Mouse (Mus musculus) liver, embryonic 13.5 days (tissue): ENCODE measurements at regions not wholly inside any gene's neighbourhood (a gene's known extent, or its start where the extent isn't known, plus 50 kb on each side); places are given as distances from the start of the nearest gene placed in this dataset.

Source experiments
- ATAC-seq: fragments of 200-750 bp; cut with Nextera tagmentation; 2 replicates; pipeline ENCODE4 v1.8.0; 2017; ENCODE audit warnings: low read depth, mild to moderate bottlenecking, moderate number of reproducible peaks, moderate library complexity
- DNase-seq: peaks from one replicate; pipeline ENCODE4 v3.0.0; 2022
- H3K27ac ChIP-seq: fragments of 300-500 bp; sonication (generic); 2 replicates; pipeline ENCODE4 v1.5.1; 2015; ENCODE audit warnings: moderate library complexity, mild to moderate bottlenecking, inconsistent platforms
- H3K27me3 ChIP-seq: fragments of 300-500 bp; sonication (generic); 2 replicates; pipeline ENCODE4 v1.6.1; 2015; ENCODE audit warnings: mild to moderate bottlenecking, inconsistent platforms
- H3K36me3 ChIP-seq: fragments of 300-500 bp; sonication (generic); 2 replicates; pipeline ENCODE4 v1.6.1; 2015; ENCODE audit warnings: mild to moderate bottlenecking, inconsistent platforms
- H3K4me1 ChIP-seq: fragments of 300-500 bp; sonication (generic); replicated peaks from 2 replicates; pipeline ENCODE4 v1.6.1; 2015; ENCODE audit warnings: inconsistent platforms
- H3K4me2 ChIP-seq: fragments of 300-500 bp; sonication (generic); 2 replicates; pipeline ENCODE4 v1.6.1; 2015; ENCODE audit warnings: inconsistent platforms, mild to moderate bottlenecking, moderate library complexity
- H3K4me3 ChIP-seq: fragments of 300-500 bp; sonication (generic); replicated peaks from 2 replicates; pipeline ENCODE4 v1.5.1; 2015; ENCODE audit warnings: mild to moderate bottlenecking, inconsistent platforms
- H3K9ac ChIP-seq: fragments of 300-500 bp; sonication (generic); 2 replicates; pipeline ENCODE4 v1.6.1; 2015; ENCODE audit warnings: mild to moderate bottlenecking, inconsistent platforms
- H3K9me3 ChIP-seq: fragments of 300-500 bp; sonication (generic); replicated peaks from 2 replicates; pipeline ENCODE4 v1.6.1; 2016; ENCODE audit warnings: inconsistent platforms
- WGBS: fragments of 180-500 bp; shearing (Covaris S2); methylation state at CpG from one replicate; pipeline ENCODE4 v1.1.7; 2015; ENCODE audit not compliant: insufficient replicate concordance; 5-methylcytosine and 5-hydroxymethylcytosine counted together

DNA sequence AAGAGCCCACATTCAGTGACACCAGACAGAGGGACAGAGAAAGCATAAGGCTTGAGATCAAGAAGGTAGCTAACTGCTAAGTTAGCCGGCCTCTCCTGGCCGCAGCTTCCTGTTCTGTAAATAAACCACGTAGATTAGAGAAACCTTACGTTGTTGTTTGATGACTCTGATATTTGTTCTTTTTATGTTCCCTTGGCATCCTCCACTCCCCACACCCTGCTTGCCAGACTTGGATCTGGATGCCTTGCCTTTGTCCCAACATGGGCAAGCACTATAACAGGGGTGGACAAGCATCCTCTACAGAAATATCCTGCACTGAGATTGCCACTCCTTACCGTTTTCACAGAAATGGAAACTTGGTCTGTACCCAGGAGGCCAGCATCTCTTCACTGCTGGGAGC lies 661.4 kb downstream of the Zfp706 start:
- Histone ChIP-seq H3K4me1 (no peaks in the 10 kb centered on the region), H3K9me3 (no peaks in the 10 kb centered on the region), H3K36me3 (no peaks in the 10 kb centered on the region), H3K27ac (no peak overlapping the region), H3K4me3 (no peak overlapping the region), H3K4me2 (no peak overlapping the region), H3K9ac (no peak overlapping the region), H3K27me3 (peaks cover 18% of the 10 kb centered on the region)
- ATAC-seq (no peak), DNase-seq (no peak)
- 29% methylated on average over 5 of the region's 5 CpGs for WGBS

DNA sequence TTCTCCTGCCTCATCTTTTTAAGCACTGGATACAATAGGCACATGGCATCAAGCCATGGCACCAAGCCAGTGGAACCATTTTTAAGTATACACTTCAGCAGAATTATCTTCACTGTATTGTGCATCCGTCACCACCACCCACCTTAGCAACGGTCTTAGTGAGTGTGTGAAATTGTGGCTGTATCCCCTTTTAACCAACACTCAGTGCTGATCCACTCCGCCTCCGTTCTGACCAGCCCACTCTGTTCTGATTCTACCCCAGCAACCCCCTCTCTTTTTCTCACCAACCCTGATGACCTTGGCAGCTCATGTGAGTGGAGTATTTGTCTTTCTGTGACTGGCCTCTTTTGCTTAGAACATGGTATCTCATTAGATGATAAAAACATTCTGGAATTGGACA lies 662.2 kb downstream of the Zfp706 start:
- no peaks in the 10 kb centered on the region for H3K36me3 ChIP-seq
- no peak overlapping the region for H3K9ac ChIP-seq
- H3K4me2 ChIP-seq: no peak overlapping the region
- H3K27me3 ChIP-seq: peaks cover 18% of the 10 kb centered on the region
- H3K9me3 ChIP-seq: no peaks in the 10 kb centered on the region
- no peak for DNase-seq
- no peak for ATAC-seq
- no peak overlapping the region for H3K27ac ChIP-seq
- no peak overlapping the region for H3K4me3 ChIP-seq
- peaks cover under 1% of the 10 kb centered on the region; the same call in 1 of the 2 replicates for H3K4me1 ChIP-seq
- 83% methylated on average over 4 of the region's 4 CpGs for WGBS

GRCm38 (mm10) chr15:36339971-36340550 lies 667.5 kb downstream of the Zfp706 start:
- H3K9me3 ChIP-seq: no peaks in the 10 kb centered on the region
- no peak overlapping the region for H3K9ac ChIP-seq
- no peaks in the 10 kb centered on the region for H3K36me3 ChIP-seq
- 64% methylated on average over 5 of the region's 5 CpGs for WGBS
- DNase-seq (no peak), ATAC-seq (no peak)
- no peak overlapping the region for H3K4me2 ChIP-seq
- H3K4me3 ChIP-seq: no peak overlapping the region
- peaks cover 21% of the 10 kb centered on the region for H3K27me3 ChIP-seq
- peaks cover 36% of the 10 kb centered on the region for H3K4me1 ChIP-seq
- peak overlapping the region; percentile 16; the same call in 1 of the 2 replicates for H3K27ac ChIP-seq

DNA sequence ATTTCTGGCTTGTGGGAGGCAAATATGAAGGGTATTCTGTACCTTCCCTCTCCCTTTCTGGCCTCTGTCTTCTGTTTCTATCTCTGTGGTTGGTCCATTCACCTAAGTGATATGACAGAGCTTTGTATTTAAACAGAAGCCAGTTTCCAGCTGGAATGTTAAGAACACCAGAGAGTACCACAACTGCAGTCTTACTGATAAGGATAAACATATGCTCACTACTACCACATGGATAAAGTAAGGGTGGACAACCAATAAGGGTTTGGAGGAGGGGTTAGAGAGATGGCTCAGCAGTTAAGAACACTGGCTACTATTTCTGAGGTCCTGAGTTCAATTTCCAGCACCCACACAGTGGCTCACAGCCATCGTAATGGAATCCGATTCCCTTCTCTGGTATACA lies 668.8 kb downstream of the Zfp706 start:
- WGBS: 71% methylated on average over 2 of the region's 2 CpGs
- H3K9me3 ChIP-seq: no peaks in the 10 kb centered on the region
- H3K4me1 ChIP-seq: peaks cover 39% of the 10 kb centered on the region
- DNase-seq (peak; percentile 46), ATAC-seq (peak; percentile 99)
- H3K36me3 ChIP-seq: no peaks in the 10 kb centered on the region
- peak overlapping the region; percentile 57 for H3K9ac ChIP-seq
- H3K27me3 ChIP-seq: peaks cover 34% of the 10 kb centered on the region
- H3K27ac ChIP-seq: peak overlapping the region; percentile 88
- H3K4me3 ChIP-seq: no peak overlapping the region
- peak overlapping the region; percentile 44 for H3K4me2 ChIP-seq

DNA sequence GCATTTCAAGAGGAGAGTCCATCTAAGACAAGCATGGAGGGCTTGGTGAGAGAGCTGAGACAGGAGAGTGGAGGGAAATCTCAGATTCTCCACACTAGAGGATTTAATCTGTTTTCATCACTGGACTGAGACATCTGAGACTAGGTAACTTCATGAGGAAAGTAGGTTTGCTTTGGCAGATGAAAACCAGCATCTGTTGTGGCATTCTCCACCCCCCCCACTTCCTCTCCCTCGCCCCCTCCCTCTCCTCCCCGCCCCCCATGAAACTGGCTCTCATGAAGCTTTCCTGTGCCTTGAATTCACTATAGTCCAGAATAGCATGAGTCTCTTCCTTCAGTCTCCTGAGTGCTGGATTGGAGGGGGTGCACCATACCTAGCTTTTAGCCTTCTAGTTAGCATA lies 670.7 kb downstream of the Zfp706 start:
- no peaks in the 10 kb centered on the region for H3K36me3 ChIP-seq
- H3K4me1 ChIP-seq: peaks cover 41% of the 10 kb centered on the region
- no peak for DNase-seq
- no peak for ATAC-seq
- H3K9ac ChIP-seq: no peak overlapping the region
- H3K27ac ChIP-seq: no peak overlapping the region
- no peak overlapping the region for H3K4me3 ChIP-seq
- 42% methylated on average over 2 of the region's 2 CpGs for WGBS
- H3K27me3 ChIP-seq: peaks cover 41% of the 10 kb centered on the region
- no peaks in the 10 kb centered on the region for H3K9me3 ChIP-seq
- no peak overlapping the region for H3K4me2 ChIP-seq

- Histone ChIP-seq H3K9ac (no peak overlapping the region), H3K4me2 (no peak overlapping the region), H3K4me3 (no peak overlapping the region), H3K4me1 (peaks cover 41% of the 10 kb centered on the region), H3K36me3 (no peaks in the 10 kb centered on the region), H3K9me3 (no peaks in the 10 kb centered on the region), H3K27me3 (peaks cover 52% of the 10 kb centered on the region), H3K27ac (no peak overlapping the region)
- ATAC-seq (no peak), DNase-seq (no peak)
- WGBS: 49% methylated on average over 2 of the region's 2 CpGs
These were observed 672.5 kb downstream of the Zfp706 start for GRCm38 (mm10) chr15:36335116-36335515.

- no peaks in the 10 kb centered on the region for H3K9me3 ChIP-seq
- H3K4me1 ChIP-seq: peaks cover 39% of the 10 kb centered on the region
- no peak overlapping the region for H3K4me3 ChIP-seq
- no peak for ATAC-seq
- no peak overlapping the region for H3K27ac ChIP-seq
- peaks cover 56% of the 10 kb centered on the region for H3K27me3 ChIP-seq
- no peak overlapping the region for H3K4me2 ChIP-seq
- H3K9ac ChIP-seq: no peak overlapping the region
- H3K36me3 ChIP-seq: no peaks in the 10 kb centered on the region
- no peak for DNase-seq
- WGBS: 36% methylated on average over 9 of the region's 9 CpGs
These were observed 673.0 kb downstream of the Zfp706 start for GRCm38 (mm10) chr15:36334436-36335113.

DNA sequence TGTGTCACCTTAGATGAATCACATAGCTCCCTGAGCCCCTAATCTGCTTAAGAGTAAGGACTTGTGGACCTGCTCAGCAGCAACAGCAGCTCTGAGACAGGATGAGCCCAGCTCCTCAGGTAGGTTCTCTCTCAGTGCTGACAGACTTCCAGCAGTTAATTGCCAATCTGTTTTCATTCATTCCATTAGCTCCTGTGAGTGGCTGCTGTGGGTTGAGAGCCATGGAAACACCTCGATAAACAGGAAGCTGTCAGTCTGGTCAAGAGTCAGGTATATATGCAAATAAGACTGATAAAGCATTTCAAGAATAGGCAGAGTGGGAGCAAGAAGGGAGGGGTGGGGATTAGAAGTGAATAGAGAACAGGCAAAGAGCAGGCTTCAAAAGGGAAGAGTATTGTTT lies 673.7 kb downstream of the Zfp706 start:
- no peaks in the 10 kb centered on the region for H3K9me3 ChIP-seq
- no peak overlapping the region for H3K27ac ChIP-seq
- peaks cover 34% of the 10 kb centered on the region for H3K4me1 ChIP-seq
- H3K9ac ChIP-seq: no peak overlapping the region
- DNase-seq (no peak), ATAC-seq (no peak)
- H3K36me3 ChIP-seq: no peaks in the 10 kb centered on the region
- no peak overlapping the region for H3K4me2 ChIP-seq
- no peak overlapping the region for H3K4me3 ChIP-seq
- 10% methylated on average over 1 of the region's 1 CpGs for WGBS
- peaks cover 56% of the 10 kb centered on the region for H3K27me3 ChIP-seq

DNA sequence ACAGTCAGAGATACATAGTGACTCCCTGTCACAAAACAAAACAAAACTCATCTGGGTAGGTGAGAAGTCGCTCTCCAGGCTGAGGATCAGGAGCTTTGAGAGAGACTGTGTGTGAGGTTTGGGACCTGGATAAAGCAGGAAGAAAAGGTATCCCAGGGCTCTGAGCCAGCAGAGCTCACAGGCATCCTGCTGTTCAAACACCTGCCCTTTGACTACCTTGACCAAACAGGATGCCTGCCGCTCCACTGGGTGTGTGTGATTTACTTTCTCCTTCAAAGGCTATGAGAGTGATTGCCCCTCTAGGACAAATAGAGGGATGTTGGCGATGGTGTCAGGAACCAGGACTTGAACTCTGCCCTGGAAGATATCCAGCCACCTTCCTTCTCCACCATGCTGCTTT lies 674.3 kb downstream of the Zfp706 start:
- Histone ChIP-seq H3K27me3 (peaks cover 56% of the 10 kb centered on the region), H3K4me2 (no peak overlapping the region), H3K4me3 (no peak overlapping the region), H3K4me1 (peaks cover 29% of the 10 kb centered on the region), H3K36me3 (no peaks in the 10 kb centered on the region), H3K9me3 (no peaks in the 10 kb centered on the region), H3K27ac (no peak overlapping the region), H3K9ac (no peak overlapping the region)
- WGBS: 53% methylated on average over 3 of the region's 3 CpGs
- DNase-seq (no peak), ATAC-seq (no peak)
